Mouse (Mus musculus) liver, embryonic 11.5 days (tissue): ENCODE results near the gene Dnajb4. TPM values are rescaled to one million over a fixed set of nuclear protein-coding genes. Genes with fewer than 3 reads are reported as not detected.
A peak's percentile ranks its signal among the peaks of the same experiment; 100 is the strongest.

Experiments used
- ATAC-seq: fragments of 200-750 bp; cut with Nextera tagmentation; replicated peaks from 2 replicates; pipeline ENCODE4 v1.8.0; 2017; ENCODE audit warnings: moderate number of reproducible peaks, mild to moderate bottlenecking, moderate TSS enrichment, moderate library complexity; ENCODE audit not compliant: low FRiP score
- DNase-seq: peaks from one replicate; pipeline ENCODE4 v3.0.0-alpha.2; 2017; ENCODE audit warnings: low spot score
- H3K27ac ChIP-seq: fragments of 300-500 bp; sonication (generic); 2 replicates; pipeline ENCODE4 v1.5.1; 2014; ENCODE audit warnings: mild to moderate bottlenecking, low read depth, low read length, control low read depth
- H3K27me3 ChIP-seq: fragments of 300-500 bp; sonication (generic); replicated peaks from 2 replicates; pipeline ENCODE4 v1.6.1; 2014; ENCODE audit warnings: low read length, mixed read lengths; ENCODE audit not compliant: control insufficient read depth, insufficient read depth
- H3K36me3 ChIP-seq: fragments of 300-500 bp; sonication (generic); 2 replicates; pipeline ENCODE4 v1.6.1; 2014; ENCODE audit warnings: mild to moderate bottlenecking, low read length, moderate library complexity, mixed read lengths; ENCODE audit not compliant: control insufficient read depth, insufficient read depth
- H3K4me1 ChIP-seq: fragments of 300-500 bp; sonication (generic); replicated peaks from 2 replicates; pipeline ENCODE4 v1.6.1; 2014; ENCODE audit warnings: low read length, mixed read lengths; ENCODE audit not compliant: control insufficient read depth, insufficient read depth
- H3K4me2 ChIP-seq: fragments of 300-500 bp; sonication (generic); 2 replicates; pipeline ENCODE4 v1.6.1; 2014; ENCODE audit warnings: mild to moderate bottlenecking, control low read depth, moderate library complexity
- H3K4me3 ChIP-seq: fragments of 300-500 bp; sonication (generic); 2 replicates; pipeline ENCODE4 v1.5.1; 2014; ENCODE audit warnings: low read depth, low read length, control low read depth
- H3K9ac ChIP-seq: fragments of 300-500 bp; sonication (generic); 2 replicates; pipeline ENCODE4 v1.6.1; 2014; ENCODE audit warnings: low read depth, low read length, control low read depth
- H3K9me3 ChIP-seq: fragments of 300-500 bp; sonication (generic); 2 replicates; pipeline ENCODE4 v1.6.1; 2016; ENCODE audit warnings: low read length, inconsistent platforms, mixed read lengths; ENCODE audit not compliant: control insufficient read depth
- WGBS: fragments of 180-500 bp; shearing (Covaris S2); extraction: QIAGEN DNeasy Blood & Tissue Kit; methylation state at CpG from one replicate; pipeline ENCODE4 v1.1.7; 2014; 5-methylcytosine and 5-hydroxymethylcytosine counted together
- polyA plus RNA-seq: library from polyadenylated mRNA; unstranded; fragments of >200 nt; fragmentation: Nextera tagmentation; extraction: Ambion mirVana; gene quantifications from 2 replicates; pipeline ENCODE4 v1.2.1, GENCODE M21; 2014

Dnajb4 gene
- polyA plus RNA-seq, 1 experiment from 2014 or later: 29.7 TPM

DNA sequence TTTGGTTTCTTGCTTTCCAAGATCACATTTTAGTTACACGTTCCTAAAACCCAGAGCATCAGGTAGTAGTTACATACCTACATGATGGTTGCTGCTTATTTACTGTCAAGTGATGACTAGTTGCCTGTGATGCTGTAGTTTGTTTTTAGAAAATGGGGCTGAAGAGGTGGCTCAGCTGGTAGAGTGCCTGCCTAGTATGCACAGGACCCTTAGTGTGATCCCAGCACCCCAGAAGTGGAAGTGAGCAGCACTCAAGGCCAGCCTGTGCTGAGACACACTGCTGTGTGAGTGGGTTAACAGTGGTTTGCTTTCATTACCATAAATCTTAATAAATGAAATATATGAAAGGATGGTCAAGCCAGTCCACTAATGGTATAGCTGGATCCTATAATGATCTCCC, 29.5 kb upstream of the Dnajb4 start:
- H3K4me1 ChIP-seq: no peaks in the 10 kb centered on the region
- no peaks in the 10 kb centered on the region for H3K27me3 ChIP-seq
- H3K4me3 ChIP-seq: no peak overlapping the region
- DNase-seq (no peak), ATAC-seq (0 out of 2 replicates have a peak, but pooled peaks have one; percentile 21)
- no peaks in the 10 kb centered on the region for H3K9me3 ChIP-seq
- WGBS: 91% methylated on average over 1 of the region's 1 CpGs
- H3K9ac ChIP-seq: no peak overlapping the region
- H3K27ac ChIP-seq: no peak overlapping the region
- no peak overlapping the region for H3K4me2 ChIP-seq
- H3K36me3 ChIP-seq: peaks cover 7% of the 10 kb centered on the region; the same call in 1 of the 2 replicates

DNA sequence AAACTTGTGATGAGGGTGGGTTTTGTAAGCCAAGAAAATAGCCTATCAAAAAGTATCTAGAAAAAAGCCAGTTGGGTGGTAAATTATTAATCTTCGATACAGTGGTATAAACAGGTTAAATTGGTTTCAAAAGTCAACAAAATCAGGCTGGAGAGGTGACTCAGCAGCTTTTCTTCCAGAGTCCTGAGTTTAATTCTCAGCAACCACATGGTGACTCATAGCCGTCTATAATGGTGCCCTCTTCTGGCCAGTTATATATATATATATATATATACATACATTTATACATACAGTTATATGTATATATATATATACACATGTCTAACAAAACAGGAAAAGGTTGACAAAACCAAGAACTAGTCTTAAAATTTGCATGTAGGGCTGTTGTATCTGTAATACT, 28.7 kb upstream of the Dnajb4 start:
- ATAC-seq: peak; percentile 64
- WGBS: 50% methylated on average over 2 of the region's 2 CpGs
- no peak overlapping the region for H3K4me3 ChIP-seq

DNA sequence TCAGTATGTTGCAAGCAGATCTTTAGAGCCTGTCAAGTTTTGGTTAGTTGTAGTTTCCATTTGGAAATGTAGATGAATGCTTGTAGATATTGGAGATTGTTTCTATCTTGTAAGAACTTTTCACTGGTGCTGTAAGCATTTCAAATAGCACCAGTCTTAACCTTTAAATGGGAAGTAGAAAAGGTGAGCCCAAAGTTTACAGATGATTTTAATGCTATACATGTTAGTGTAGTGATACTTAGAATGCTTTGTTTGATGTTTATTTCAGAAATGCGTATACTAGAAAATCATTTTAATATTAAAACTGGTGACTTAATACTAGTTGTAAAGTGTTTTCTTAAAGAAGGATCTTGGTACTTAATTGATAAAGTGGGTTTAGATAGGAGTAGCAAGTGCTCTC, 25.7 kb upstream of the Dnajb4 start:
- Histone ChIP-seq H3K4me1 (no peaks in the 10 kb centered on the region), H3K9me3 (no peaks in the 10 kb centered on the region), H3K4me2 (no peak overlapping the region), H3K27ac (no peak overlapping the region), H3K9ac (no peak overlapping the region), H3K36me3 (peaks cover 14% of the 10 kb centered on the region; the same call in 1 of the 2 replicates), H3K4me3 (no peak overlapping the region), H3K27me3 (no peaks in the 10 kb centered on the region)
- 91% methylated on average over 1 of the region's 1 CpGs for WGBS
- no peak for DNase-seq
- no peak for ATAC-seq

More for the DNA sequence above, 28.7 kb upstream of the Dnajb4 start:
- Histone ChIP-seq H3K36me3 (peaks cover 7% of the 10 kb centered on the region; the same call in 1 of the 2 replicates), H3K9me3 (no peaks in the 10 kb centered on the region), H3K9ac (no peak overlapping the region), H3K4me2 (no peak overlapping the region), H3K27me3 (no peaks in the 10 kb centered on the region), H3K4me1 (no peaks in the 10 kb centered on the region), H3K27ac (no peak overlapping the region)
- no peak for DNase-seq

DNA sequence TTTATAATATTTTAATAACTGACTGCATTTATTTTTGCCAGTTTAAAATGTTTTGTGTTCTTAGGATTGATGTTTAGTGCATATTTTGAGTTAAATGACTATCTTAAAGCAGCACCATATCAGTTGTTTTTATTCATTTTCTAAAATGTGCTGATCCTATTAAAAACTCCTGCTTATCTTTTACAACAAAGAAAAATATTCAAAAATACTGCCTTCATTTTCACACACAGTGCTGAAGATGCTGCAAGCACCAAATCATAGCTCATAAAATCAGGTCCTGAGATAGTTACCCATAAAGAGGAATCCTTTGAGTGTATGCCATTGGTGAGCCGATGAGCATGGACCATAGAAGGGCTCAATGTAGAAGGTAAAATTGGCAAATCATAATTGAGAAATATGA, 25.1 kb upstream of the Dnajb4 start:
- Histone ChIP-seq H3K36me3 (peaks cover 17% of the 10 kb centered on the region; the same call in 1 of the 2 replicates), H3K9ac (no peak overlapping the region), H3K27me3 (no peaks in the 10 kb centered on the region), H3K27ac (no peak overlapping the region), H3K4me2 (no peak overlapping the region), H3K4me3 (no peak overlapping the region), H3K9me3 (no peaks in the 10 kb centered on the region), H3K4me1 (no peaks in the 10 kb centered on the region)
- no peak for ATAC-seq
- 95% methylated on average over 1 of the region's 1 CpGs for WGBS
- DNase-seq: no peak

DNA sequence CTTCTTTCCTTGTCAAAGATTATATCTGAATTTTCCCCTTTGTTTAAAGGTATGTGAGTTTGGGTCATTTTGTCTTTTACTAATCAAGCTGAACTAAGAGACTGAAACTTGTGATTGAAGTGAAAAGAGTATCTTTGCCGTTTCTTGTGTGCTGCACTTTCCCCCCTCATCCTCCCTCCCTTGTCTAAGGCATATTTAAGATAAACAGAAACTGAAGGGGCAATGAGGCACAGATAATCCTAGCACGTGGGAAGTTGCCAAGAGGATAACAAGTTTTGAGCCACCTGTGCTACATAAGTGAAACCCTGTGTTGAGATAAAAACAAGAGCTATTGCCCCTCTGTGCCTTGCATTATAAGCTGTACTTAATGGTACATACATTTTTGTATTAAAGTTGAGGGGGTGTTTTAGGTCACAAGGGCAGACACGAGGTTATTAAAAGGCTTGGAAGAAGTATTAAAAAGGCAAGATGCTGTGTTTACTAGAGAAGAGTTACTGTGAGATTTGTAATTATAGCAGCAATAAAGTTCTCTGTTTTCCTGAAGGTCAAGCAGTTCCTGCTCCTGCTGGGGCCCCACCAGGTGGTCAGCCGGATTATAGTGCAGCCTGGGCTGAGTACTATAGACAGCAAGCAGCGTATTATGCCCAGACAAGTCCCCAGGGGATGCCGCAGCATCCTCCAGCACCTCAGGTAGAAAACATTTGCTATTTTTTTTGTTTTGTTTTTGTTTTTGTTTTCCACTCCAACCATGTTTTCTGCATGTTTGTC, 21.4 kb upstream of the Dnajb4 start:
- Histone ChIP-seq H3K9ac (no peak overlapping the region), H3K4me3 (no peak overlapping the region), H3K9me3 (no peaks in the 10 kb centered on the region), H3K27me3 (no peaks in the 10 kb centered on the region), H3K27ac (no peak overlapping the region; the same call in 1 of the 2 replicates), H3K4me2 (no peak overlapping the region), H3K36me3 (peaks cover 26% of the 10 kb centered on the region), H3K4me1 (no peaks in the 10 kb centered on the region)
- ATAC-seq: peak; percentile 82
- whole genome bisulfite sequencing: 65% methylated on average over 6 of the region's 6 CpGs
- no peak for DNase-seq

DNA sequence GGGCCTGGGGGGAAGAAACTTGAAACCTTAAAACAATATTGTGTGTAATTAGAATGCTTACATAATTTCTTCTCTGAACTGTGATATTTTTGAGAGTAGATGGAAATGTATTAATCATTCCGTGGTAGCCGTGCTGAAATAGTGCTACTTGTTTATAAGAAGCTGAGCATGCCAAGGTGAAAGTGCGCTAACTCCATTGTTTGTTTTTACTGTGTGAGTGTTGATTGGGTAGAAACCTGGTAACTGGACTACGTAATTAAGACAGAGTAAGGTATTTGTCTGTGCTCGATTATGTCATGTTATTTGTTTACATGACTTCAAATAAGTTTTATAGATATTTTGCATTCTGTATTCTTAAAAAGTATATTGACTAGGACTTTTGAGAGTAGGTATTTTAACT, 19.2 kb upstream of the Dnajb4 start:
- Histone ChIP-seq H3K9me3 (no peaks in the 10 kb centered on the region), H3K4me1 (no peaks in the 10 kb centered on the region), H3K9ac (no peak overlapping the region), H3K27ac (no peak overlapping the region), H3K4me3 (no peak overlapping the region), H3K36me3 (peaks cover 37% of the 10 kb centered on the region), H3K27me3 (no peaks in the 10 kb centered on the region), H3K4me2 (no peak overlapping the region)
- ATAC-seq: no peak
- DNase-seq: no peak
- WGBS: 90% methylated on average over 5 of the region's 5 CpGs

DNA sequence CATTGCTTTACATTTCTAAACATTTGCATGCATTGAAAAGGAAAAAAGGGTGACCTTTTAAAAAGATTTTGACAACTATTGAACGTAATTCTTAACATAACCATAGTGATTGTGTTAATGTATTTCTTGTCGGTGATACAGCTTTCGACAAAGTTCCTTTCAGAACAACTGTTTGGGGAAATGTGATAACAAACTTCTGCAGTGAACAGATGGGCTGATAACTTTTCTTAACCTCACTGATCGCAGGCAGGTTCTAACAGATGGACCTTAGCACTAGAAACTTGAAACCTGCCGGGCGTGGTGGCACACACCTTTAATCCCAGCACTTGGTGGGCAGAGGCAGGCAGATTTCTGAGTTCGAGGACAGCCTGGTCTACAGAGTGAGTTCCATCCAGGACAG, 18.7 kb upstream of the Dnajb4 start:
- H3K27ac ChIP-seq: no peak overlapping the region
- no peak overlapping the region for H3K4me3 ChIP-seq
- no peaks in the 10 kb centered on the region for H3K9me3 ChIP-seq
- DNase-seq (no peak), ATAC-seq (no peak)
- no peak overlapping the region for H3K9ac ChIP-seq
- H3K27me3 ChIP-seq: no peaks in the 10 kb centered on the region
- peaks cover 41% of the 10 kb centered on the region for H3K36me3 ChIP-seq
- H3K4me1 ChIP-seq: no peaks in the 10 kb centered on the region
- 84% methylated on average over 7 of the region's 7 CpGs for WGBS
- H3K4me2 ChIP-seq: no peak overlapping the region

DNA sequence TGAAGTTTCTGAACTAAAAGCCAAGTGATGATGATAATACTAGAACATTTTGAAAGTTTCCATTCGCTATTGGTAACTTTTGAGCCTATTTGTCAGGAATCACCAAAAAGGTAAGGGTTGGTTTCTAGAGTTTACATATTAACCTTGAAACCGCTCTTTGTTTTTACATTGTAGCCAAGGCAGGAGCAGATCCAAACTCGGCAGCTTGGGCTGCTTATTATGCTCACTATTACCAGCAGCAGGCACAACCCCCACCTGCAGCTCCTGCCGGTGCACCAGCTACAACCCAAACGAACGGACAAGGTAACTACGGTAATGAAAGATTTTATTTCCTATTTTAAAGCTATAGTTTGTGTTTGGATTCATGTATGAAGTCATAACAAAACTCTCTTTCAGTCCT, 15.8 kb upstream of the Dnajb4 start:
- Histone ChIP-seq H3K36me3 (peaks cover 49% of the 10 kb centered on the region), H3K4me1 (no peaks in the 10 kb centered on the region), H3K27me3 (no peaks in the 10 kb centered on the region), H3K4me2 (no peak overlapping the region), H3K9ac (no peak overlapping the region), H3K4me3 (no peak overlapping the region), H3K9me3 (no peaks in the 10 kb centered on the region), H3K27ac (no peak overlapping the region)
- ATAC-seq (no peak), DNase-seq (no peak)
- WGBS: 90% methylated on average over 7 of the region's 7 CpGs

DNA sequence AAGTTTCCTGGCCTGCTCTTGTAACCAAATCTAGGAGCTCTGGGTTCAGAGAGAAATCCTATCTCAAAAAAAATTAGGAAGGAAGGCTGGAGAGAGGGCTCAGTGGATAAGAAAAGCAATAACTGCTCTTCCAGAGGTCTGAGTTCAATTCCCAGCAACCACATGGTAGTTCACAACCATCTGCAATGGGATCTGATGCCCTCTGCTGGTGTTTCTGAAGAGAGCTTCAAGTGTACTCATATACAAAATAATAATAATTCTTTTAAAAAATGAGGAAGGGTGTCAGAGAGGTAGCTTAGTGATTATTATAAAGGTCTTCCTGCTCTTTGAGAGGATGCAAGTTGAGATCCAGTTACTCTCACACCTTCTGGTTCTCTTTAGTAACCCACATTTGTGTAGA, 14.8 kb upstream of the Dnajb4 start:
- no peaks in the 10 kb centered on the region for H3K4me1 ChIP-seq
- DNase-seq: no peak
- H3K27me3 ChIP-seq: no peaks in the 10 kb centered on the region
- H3K9me3 ChIP-seq: no peaks in the 10 kb centered on the region
- no peak overlapping the region for H3K27ac ChIP-seq
- H3K36me3 ChIP-seq: peaks cover 48% of the 10 kb centered on the region
- no peak overlapping the region for H3K4me2 ChIP-seq
- no peak overlapping the region for H3K9ac ChIP-seq
- no peak for ATAC-seq
- no peak overlapping the region for H3K4me3 ChIP-seq
